Mouse (Mus musculus) lung, adult 2 months (tissue): Measurements from ENCODE around the gene Raf1.

Experiments
- CTCF ChIP-seq: fragments of 200-500 bp; IDR thresholded peaks from 2 replicates; pipeline ENCODE4 v1.5.1; 2011; ENCODE audit warnings: mild to moderate bottlenecking, low read length, control low read depth; ENCODE audit not compliant: insufficient read depth
- POLR2A ChIP-seq: fragments of 200-500 bp; IDR thresholded peaks from 2 replicates; pipeline ENCODE4 v1.6.1; 2011; ENCODE audit warnings: low read depth, mild to moderate bottlenecking, control low read depth, low read length, borderline replicate concordance; ENCODE audit errors: extremely low read depth

DNA sequence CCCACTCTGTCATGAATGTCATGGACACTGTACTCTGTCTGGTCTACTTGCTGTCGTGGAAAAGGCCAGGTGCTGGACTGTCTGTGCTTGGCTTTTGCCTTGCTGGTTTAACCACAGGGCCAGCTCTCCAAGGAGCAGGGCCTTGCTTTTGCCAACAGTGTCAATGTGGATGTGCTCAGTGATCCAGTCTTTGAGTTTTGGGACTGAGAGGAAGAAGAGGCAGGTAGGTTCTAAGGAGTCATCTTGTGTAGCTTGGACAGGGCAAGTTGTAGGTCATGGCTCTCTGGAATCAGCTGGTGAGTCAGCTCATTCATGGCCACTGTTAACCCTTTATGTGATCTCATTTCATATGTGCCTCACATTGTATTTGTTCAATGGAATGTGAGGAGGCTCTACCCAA is 70.0 kb downstream of the Raf1 start:
- TF ChIP-seq CTCF (no peak), POLR2A (no peak)
